Mouse (Mus musculus) embryonic fibroblast, embryonic 13.5 days (primary cell): ENCODE measurements at regions not wholly inside any gene's neighbourhood (a gene's known extent, or its start where the extent isn't known, plus 50 kb on each side); places are given as distances from the start of the nearest gene placed in this dataset.

Experiments used
- CTCF ChIP-seq: IDR thresholded peaks from 2 replicates; pipeline ENCODE4 v1.5.1; 2011; ENCODE audit warnings: mild to moderate bottlenecking, control low read depth, low read length, moderate library complexity, borderline replicate concordance; ENCODE audit not compliant: insufficient read depth
- POLR2A ChIP-seq: IDR thresholded peaks from 2 replicates; pipeline ENCODE4 v1.6.1; 2011; ENCODE audit warnings: low read depth, mild to moderate bottlenecking, control low read depth, low read length, moderate library complexity

GRCm38 (mm10) chr6:33193823-33194222, 55.1 kb upstream of the Exoc4 start:
- TF ChIP-seq CTCF (no peak), POLR2A (no peak)
